Mouse (Mus musculus): ENCODE measurements around the gene Uckl1. TPM values are rescaled to one million over a fixed set of nuclear protein-coding genes. Genes with fewer than 3 reads are reported as not detected.

Gene Uckl1
- polyA plus RNA-seq, 1 experiment: 58.8 TPM

- H3K9me3 ChIP-seq: no peaks in the 10 kb centered on the region
- no peak for TF ChIP-seq GATA1 (IDR thresholded peaks at IDR 0.05; ENCODE audit: borderline replicate concordance, low read length)
- H3K4me1 ChIP-seq: peaks cover 55% of the 10 kb centered on the region
- H3K4me3 ChIP-seq (replicated peaks): peak overlapping the region; percentile 94
- H3K36me3 ChIP-seq (replicated peaks; ENCODE audit: low read length): peaks cover 68% of the 10 kb centered on the region
- H3K27me3 ChIP-seq (replicated peaks): no peaks in the 10 kb centered on the region
Measured at GRCm38 (mm10) chr2:181581402-181582120, 3.1 kb downstream of the Uckl1 start.

GRCm38 (mm10) chr2:181581016-181581401 is 3.7 kb downstream of the Uckl1 start:
- Histone ChIP-seq H3K4me3 (replicated peaks) (peak overlapping the region; percentile 94), H3K36me3 (replicated peaks; ENCODE audit: low read length) (peaks cover 65% of the 10 kb centered on the region), H3K27me3 (replicated peaks) (no peaks in the 10 kb centered on the region), H3K9me3 (no peaks in the 10 kb centered on the region), H3K4me1 (peaks cover 61% of the 10 kb centered on the region)
- TF ChIP-seq FLI1 (IDR thresholded peaks at IDR 0.05; ENCODE audit: low read length) (no peak; the same call in 1 of the 2 replicates), GATA1 (IDR thresholded peaks at IDR 0.05; ENCODE audit: borderline replicate concordance, low read length) (no peak)

GRCm38 (mm10) chr2:181580131-181580772 is 4.4 kb downstream of the Uckl1 start:
- Histone ChIP-seq H3K36me3 (replicated peaks; ENCODE audit: low read length) (peaks cover 65% of the 10 kb centered on the region), H3K9me3 (no peaks in the 10 kb centered on the region), H3K4me3 (replicated peaks) (peak overlapping the region; percentile 94), H3K27me3 (replicated peaks) (no peaks in the 10 kb centered on the region), H3K4me1 (peaks cover 61% of the 10 kb centered on the region)
- TF ChIP-seq FLI1 (IDR thresholded peaks at IDR 0.05; ENCODE audit: low read length) (no peak), GATA1 (IDR thresholded peaks at IDR 0.05; ENCODE audit: borderline replicate concordance, low read length) (no peak)

DNA sequence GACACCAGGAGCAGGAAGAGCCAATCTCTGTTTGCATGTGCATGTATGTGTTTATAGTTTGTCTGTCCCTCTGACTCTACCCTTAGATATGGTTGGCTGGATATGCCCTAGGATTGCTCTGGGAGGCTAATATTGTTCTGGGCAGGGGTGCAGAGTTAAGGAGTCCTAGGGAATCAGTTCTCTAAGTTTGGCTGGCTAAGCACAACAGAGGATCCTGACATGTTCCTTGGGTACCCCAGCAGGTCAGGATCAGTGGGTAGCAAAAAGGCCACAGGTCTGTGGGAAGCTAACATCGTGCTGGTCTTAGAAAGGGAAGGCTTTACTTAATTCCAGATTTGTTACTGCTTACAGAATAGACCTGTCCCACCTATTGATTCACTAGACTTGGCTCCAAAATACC is 5.0 kb downstream of the Uckl1 start:
- Histone ChIP-seq H3K4me1 (peaks cover 63% of the 10 kb centered on the region), H3K4me3 (replicated peaks) (no peak overlapping the region), H3K27me3 (replicated peaks) (no peaks in the 10 kb centered on the region), H3K9me3 (no peaks in the 10 kb centered on the region), H3K36me3 (replicated peaks; ENCODE audit: low read length) (peaks cover 65% of the 10 kb centered on the region)
- TF ChIP-seq GATA1 (IDR thresholded peaks at IDR 0.05; ENCODE audit: borderline replicate concordance, low read length) (no peak), FLI1 (IDR thresholded peaks at IDR 0.05; ENCODE audit: low read length) (no peak)

- H3K36me3 ChIP-seq (replicated peaks; ENCODE audit: low read length): peaks cover 65% of the 10 kb centered on the region
- peak overlapping the region; percentile 48 for H3K4me3 ChIP-seq (replicated peaks)
- no peaks in the 10 kb centered on the region for H3K9me3 ChIP-seq
Measured at GRCm38 (mm10) chr2:181578790-181579618, 5.7 kb downstream of the Uckl1 start.

GRCm38 (mm10) chr2:181577981-181578581 is 6.6 kb downstream of the Uckl1 start:
- TF ChIP-seq GATA1 (IDR thresholded peaks at IDR 0.05; ENCODE audit: borderline replicate concordance, low read length) (no peak), FLI1 (IDR thresholded peaks at IDR 0.05; ENCODE audit: low read length) (no peak)
- Histone ChIP-seq H3K27me3 (replicated peaks) (no peaks in the 10 kb centered on the region), H3K9me3 (no peaks in the 10 kb centered on the region), H3K4me3 (replicated peaks) (no peak overlapping the region), H3K4me1 (peaks cover 67% of the 10 kb centered on the region), H3K36me3 (replicated peaks; ENCODE audit: low read length) (peaks cover 67% of the 10 kb centered on the region)

More at GRCm38 (mm10) chr2:181578790-181579618, 5.7 kb downstream of the Uckl1 start:
- no peak for TF ChIP-seq GATA1 (IDR thresholded peaks at IDR 0.05; ENCODE audit: borderline replicate concordance, low read length)
- no peak for TF ChIP-seq FLI1 (IDR thresholded peaks at IDR 0.05; ENCODE audit: low read length)
- Histone ChIP-seq H3K27me3 (replicated peaks) (no peaks in the 10 kb centered on the region), H3K4me1 (peaks cover 64% of the 10 kb centered on the region)

DNA sequence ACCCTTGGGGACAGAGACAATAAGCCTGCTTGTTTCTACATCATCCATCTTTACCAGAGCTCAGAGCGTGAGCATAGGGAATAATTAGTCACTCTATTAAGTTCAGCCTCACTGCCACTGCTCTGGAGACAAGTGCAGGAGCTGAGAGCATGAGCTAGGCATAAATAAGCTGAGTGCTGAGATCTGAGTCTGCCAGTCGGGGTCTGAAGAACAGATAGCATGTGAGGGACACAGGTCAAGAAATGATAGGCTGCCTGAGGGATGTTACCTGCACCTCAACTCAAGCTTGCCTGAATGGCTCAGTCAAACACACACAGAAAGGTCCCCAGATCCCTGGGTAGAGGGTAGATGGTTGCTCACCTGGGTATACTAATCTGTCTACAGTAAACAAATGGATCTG is 7.6 kb downstream of the Uckl1 start:
- no peaks in the 10 kb centered on the region for H3K9me3 ChIP-seq
- no peaks in the 10 kb centered on the region for H3K27me3 ChIP-seq (replicated peaks)
- H3K4me1 ChIP-seq: peaks cover 64% of the 10 kb centered on the region
- no peak overlapping the region for H3K4me3 ChIP-seq (replicated peaks)
- H3K36me3 ChIP-seq (replicated peaks; ENCODE audit: low read length): peaks cover 73% of the 10 kb centered on the region
- no peak for TF ChIP-seq FLI1 (IDR thresholded peaks at IDR 0.05; ENCODE audit: low read length)
- TF ChIP-seq GATA1 (IDR thresholded peaks at IDR 0.05; ENCODE audit: borderline replicate concordance, low read length): no peak

- Histone ChIP-seq H3K9me3 (no peaks in the 10 kb centered on the region), H3K36me3 (replicated peaks; ENCODE audit: low read length) (peaks cover 78% of the 10 kb centered on the region), H3K4me1 (peaks cover 66% of the 10 kb centered on the region), H3K27me3 (replicated peaks) (no peaks in the 10 kb centered on the region), H3K4me3 (replicated peaks) (no peak overlapping the region)
- TF ChIP-seq FLI1 (IDR thresholded peaks at IDR 0.05; ENCODE audit: low read length) (no peak), GATA1 (IDR thresholded peaks at IDR 0.05; ENCODE audit: borderline replicate concordance, low read length) (no peak)
Measured at GRCm38 (mm10) chr2:181576613-181577012, 8.1 kb downstream of the Uckl1 start.

- Histone ChIP-seq H3K36me3 (replicated peaks; ENCODE audit: low read length) (peaks cover 92% of the 10 kb centered on the region), H3K4me1 (peaks cover 67% of the 10 kb centered on the region), H3K9me3 (no peaks in the 10 kb centered on the region), H3K4me3 (replicated peaks) (no peak overlapping the region), H3K27me3 (replicated peaks) (no peaks in the 10 kb centered on the region)
- TF ChIP-seq FLI1 (IDR thresholded peaks at IDR 0.05; ENCODE audit: low read length) (no peak), GATA1 (IDR thresholded peaks at IDR 0.05; ENCODE audit: borderline replicate concordance, low read length) (no peak)
Measured at GRCm38 (mm10) chr2:181574921-181575545, 9.7 kb downstream of the Uckl1 start.
